Mouse (Mus musculus) gastrocnemius, postnatal 10 days (tissue): Measurements from ENCODE around the gene Gstm3. TPM values are rescaled to one million over a fixed set of nuclear protein-coding genes. Genes with fewer than 3 reads are reported as not detected.
"Not testable (repeated sequence)": the region's sequence is repeated elsewhere in the genome, so short reads cannot be mapped to it uniquely, and the experiment has no call there.

Source experiments
- DNase-seq: peaks from one replicate; pipeline ENCODE4 v3.0.0; 2021; ENCODE audit warnings: mixed read lengths
- total RNA-seq, 2 experiments: library from RNA; stranded (reverse); gene quantifications; 2 replicates each; pipeline ENCODE4 v1.2.3; 2021

The Gstm3 gene
- total RNA-seq, 2 experiments from 2014 or later: not detected

GRCm38 (mm10) chr3:107974237-107974636 is 5.2 kb upstream of the Gstm3 start:
- DNase-seq: no peak

- no peak for DNase-seq
Observed at GRCm38 (mm10) chr3:107972070-107972469, 3.0 kb upstream of the Gstm3 start.

GRCm38 (mm10) chr3:107971101-107971500 is 2.0 kb upstream of the Gstm3 start:
- DNase-seq: not testable (repeated sequence)

GRCm38 (mm10) chr3:107966631-107967030 is 2.5 kb downstream of the Gstm3 start:
- no peak for DNase-seq

- DNase-seq: no peak
Observed at GRCm38 (mm10) chr3:107965592-107965991, 3.5 kb downstream of the Gstm3 start.

GRCm38 (mm10) chr3:107964656-107965308 is 4.3 kb downstream of the Gstm3 start:
- no peak for DNase-seq

GRCm38 (mm10) chr3:107964026-107964425 is 5.1 kb downstream of the Gstm3 start:
- no peak for DNase-seq

GRCm38 (mm10) chr3:107955260-107955659 is 13.8 kb downstream of the Gstm3 start:
- not testable (repeated sequence) for DNase-seq

- no peak for DNase-seq
Observed at GRCm38 (mm10) chr3:107953906-107954305, 15.2 kb downstream of the Gstm3 start.

GRCm38 (mm10) chr3:107953328-107953755 is 15.7 kb downstream of the Gstm3 start:
- DNase-seq: peak; percentile 82

GRCm38 (mm10) chr3:107950531-107950930 is 18.6 kb downstream of the Gstm3 start:
- no peak for DNase-seq

- DNase-seq: not testable (repeated sequence)
Observed at GRCm38 (mm10) chr3:107949461-107949860, 19.6 kb downstream of the Gstm3 start.

GRCm38 (mm10) chr3:107945729-107946128 is 23.4 kb downstream of the Gstm3 start:
- no peak for DNase-seq

GRCm38 (mm10) chr3:107943239-107943990 is 25.7 kb downstream of the Gstm3 start, which contains the start of gene Gstm6:
Gene Gstm6, minus strand, starts transcription at chr3:107943749.
- no peak for DNase-seq

GRCm38 (mm10) chr3:107941261-107941660 is 27.8 kb downstream of the Gstm3 start:
- DNase-seq: no peak

GRCm38 (mm10) chr3:107940524-107940923 is 28.6 kb downstream of the Gstm3 start:
- DNase-seq: no peak

GRCm38 (mm10) chr3:107939830-107940229 is 29.3 kb downstream of the Gstm3 start:
- DNase-seq: no peak

GRCm38 (mm10) chr3:107939403-107939802 is 29.7 kb downstream of the Gstm3 start:
- peak; percentile 68 for DNase-seq

- no peak for DNase-seq
Observed at GRCm38 (mm10) chr3:107935888-107936287, 33.2 kb downstream of the Gstm3 start.

- no peak for DNase-seq
Observed at GRCm38 (mm10) chr3:107935268-107935667, 33.8 kb downstream of the Gstm3 start.

- DNase-seq: no peak
Observed at GRCm38 (mm10) chr3:107932128-107932527, 37.0 kb downstream of the Gstm3 start.

- peak; percentile 97 for DNase-seq
Observed at GRCm38 (mm10) chr3:107931670-107932069, 37.4 kb downstream of the Gstm3 start, which contains the start of gene Gstm7. Gene Gstm7, minus strand, starts transcription at chr3:107931817.

GRCm38 (mm10) chr3:107931134-107931533 is 37.9 kb downstream of the Gstm3 start:
- no peak for DNase-seq
